12 mouse cellular contexts compared by ENCODE assay signal in the genomic region with DNA sequence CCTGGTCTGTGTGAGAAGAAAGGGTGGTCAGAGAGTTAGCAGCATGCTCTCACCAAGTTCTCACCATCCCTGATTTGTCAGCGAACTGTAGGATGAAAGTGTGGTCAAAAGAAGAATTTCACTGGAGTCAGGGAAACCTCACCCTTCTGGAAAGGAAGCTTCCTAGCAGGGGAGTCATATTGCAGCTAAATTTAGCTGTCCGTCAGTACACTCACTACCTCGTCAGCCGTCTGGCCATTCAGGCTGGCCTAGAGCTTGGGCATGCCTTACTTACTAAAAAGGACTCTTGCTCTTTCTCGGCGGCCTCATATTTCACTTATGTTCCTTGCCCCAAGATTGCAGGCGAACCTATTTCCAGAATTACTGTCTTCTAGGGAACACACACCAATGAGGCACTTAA.
DNase-seq lines count a peak whose midpoint lies in the region; ATAC-seq and TF ChIP-seq lines count a peak whose summit lies in the region.
"Had no signal": no experiment of that assay in that cellular context is flagged by ENCODE, and none has a peak within 500 bp of the region (broad histone marks: within the 10 kb centered on the region; RNA-seq: fewer than 3 reads in every experiment).

No protein-coding gene starts in this region.

- no peak overlapping the region for H3K27ac ChIP-seq in embryonic facial prominence, embryonic 14.5 days (replicated peaks; ENCODE audit: low read depth, low read length)
- H3K27ac ChIP-seq in embryonic facial prominence, embryonic 10.5 days (replicated peaks) = no peak overlapping the region
- H3K27ac ChIP-seq in heart, postnatal 0 days (ENCODE audit: low read depth) = peak overlapping the region; percentile 65
- H3K27ac ChIP-seq: hindbrain, embryonic 14.5 days had no signal

- WGBS in embryonic facial prominence, embryonic 14.5 days = 62% methylated on average over 7 of the region's 7 CpGs
- 64% methylated on average over 7 of the region's 7 CpGs for WGBS in embryonic facial prominence, embryonic 10.5 days
- 24% methylated on average over 7 of the region's 7 CpGs for WGBS in heart, postnatal 0 days

- DNase-seq in embryonic facial prominence, embryonic 14.5 days (ENCODE audit: low spot score) = peak; percentile 62
- DNase-seq in embryonic facial prominence, embryonic 10.5 days (ENCODE audit: low spot score) = no peak
- DNase-seq in brain, adult 2 months (ENCODE audit: low read depth, low spot score) = peak; percentile 86
- DNase-seq in gastrocnemius, postnatal 25 days = peak; percentile 67
- DNase-seq in heart, postnatal 0 days (ENCODE audit: low spot score) = peak; percentile 66
- DNase-seq in MN1 (ENCODE audit: low spot score) = no peak
- no peak for DNase-seq in lung, postnatal 4 days
- no peak for DNase-seq in thymus, postnatal 10 days (ENCODE audit: low spot score in 2 of 2)
- DNase-seq: layer of hippocampus, postnatal 36 days; lung, embryonic 14.5 days; thymus, adult 2 months had no signal

- H3K4me1 ChIP-seq in embryonic facial prominence, embryonic 14.5 days (ENCODE audit: control insufficient read depth, insufficient read depth, low read length) = no peaks in the 10 kb centered on the region
- peaks cover 4% of the 10 kb centered on the region for H3K4me1 ChIP-seq in embryonic facial prominence, embryonic 10.5 days
- H3K4me1 ChIP-seq in heart, postnatal 0 days (ENCODE audit: control insufficient read depth, insufficient read depth) = 0 out of 2 replicates have a peak, but pooled peaks cover 8% of the 10 kb centered on the region

- no peak for TF ChIP-seq EP300 in heart, postnatal 0 days (IDR thresholded peaks at IDR 0.05; ENCODE audit: low read depth)

- no peaks in the 10 kb centered on the region for H3K27me3 ChIP-seq in embryonic facial prominence, embryonic 14.5 days (replicated peaks; ENCODE audit: control insufficient read depth, insufficient read depth, low read length)
- H3K27me3 ChIP-seq in embryonic facial prominence, embryonic 10.5 days (replicated peaks; ENCODE audit: low read depth, poor library complexity, severe bottlenecking) = no peaks in the 10 kb centered on the region
- H3K27me3 ChIP-seq in heart, postnatal 0 days (ENCODE audit: control insufficient read depth, insufficient read depth, low read length) = no peaks in the 10 kb centered on the region

- H3K4me3 ChIP-seq in embryonic facial prominence, embryonic 14.5 days (ENCODE audit: low read depth, low read length) = no peak overlapping the region
- H3K4me3 ChIP-seq in embryonic facial prominence, embryonic 10.5 days = no peak overlapping the region
- H3K4me3 ChIP-seq in heart, postnatal 0 days (ENCODE audit: low read depth, low read length) = no peak overlapping the region

- H3K9me3 ChIP-seq in embryonic facial prominence, embryonic 14.5 days (ENCODE audit: control insufficient read depth, low read length) = peaks cover 8% of the 10 kb centered on the region; the same call in 1 of the 2 replicates
- peaks cover 4% of the 10 kb centered on the region; the same call in 1 of the 2 replicates for H3K9me3 ChIP-seq in embryonic facial prominence, embryonic 10.5 days
- no peaks in the 10 kb centered on the region for H3K9me3 ChIP-seq in heart, postnatal 0 days (replicated peaks; ENCODE audit: control insufficient read depth, low read length)

- H3K9ac ChIP-seq in embryonic facial prominence, embryonic 14.5 days (ENCODE audit: low read depth, low read length) = no peak overlapping the region
- H3K9ac ChIP-seq in heart, postnatal 0 days (replicated peaks; ENCODE audit: low read depth, low read length) = no peak overlapping the region
- H3K9ac ChIP-seq: hindbrain, embryonic 14.5 days; lung, embryonic 14.5 days had no signal

- no peak overlapping the region for H3K4me2 ChIP-seq in embryonic facial prominence, embryonic 14.5 days (ENCODE audit: low read depth, low read length)
- H3K4me2 ChIP-seq in heart, postnatal 0 days (ENCODE audit: low read depth, low read length) = 0 out of 2 replicates have a peak overlapping the region, but pooled peaks have one; percentile 3
- H3K4me2 ChIP-seq: hindbrain, embryonic 14.5 days; lung, embryonic 14.5 days had no signal

- no peaks in the 10 kb centered on the region for H3K36me3 ChIP-seq in embryonic facial prominence, embryonic 14.5 days (ENCODE audit: control insufficient read depth, insufficient read depth, low read length)
- no peaks in the 10 kb centered on the region for H3K36me3 ChIP-seq in embryonic facial prominence, embryonic 10.5 days (replicated peaks)
- no peaks in the 10 kb centered on the region for H3K36me3 ChIP-seq in heart, postnatal 0 days (replicated peaks; ENCODE audit: control insufficient read depth, insufficient read depth, low read length)

- no peak; the same call in 1 of the 2 replicates for TF ChIP-seq CTCF in heart, postnatal 0 days (IDR thresholded peaks at IDR 0.05; ENCODE audit: low read depth)

- ATAC-seq in embryonic facial prominence, embryonic 14.5 days (ENCODE audit: low read depth) = no peak; the same call in 1 of the 2 replicates
- peak; percentile 79; the same call in 1 of the 2 replicates for ATAC-seq in heart, postnatal 0 days (ENCODE audit: insufficient read depth, low read depth)

Comparison
In these comparisons a context has a peak if more than half of its experiments do, and no peak if none do; other contexts are left out.
1. DNase-seq: peak in embryonic facial prominence, embryonic 14.5 days (single experiment), brain, adult 2 months (single experiment), gastrocnemius, postnatal 25 days (single experiment) and heart, postnatal 0 days (single experiment); none in embryonic facial prominence, embryonic 10.5 days (single experiment), MN1 (single experiment), lung, postnatal 4 days (0 of 2) and thymus, postnatal 10 days (0 of 2).